Mouse (Mus musculus): ENCODE data around the gene Atpaf1.

- TF ChIP-seq CTCF (conservative IDR thresholded peaks at IDR 0.05; ENCODE audit: low read length) (no peak), NANOG (IDR thresholded peaks at IDR 0.05; ENCODE audit: borderline replicate concordance, low read length) (no peak), POU5F1 (IDR thresholded peaks at IDR 0.05; ENCODE audit: borderline replicate concordance, low read length) (no peak)
These were observed 39.6 kb downstream of the Atpaf1 start for GRCm38 (mm10) chr4:115824178-115824577.
